Mouse (Mus musculus) stomach, postnatal 0 days (tissue): ENCODE measurements at regions not wholly inside any gene's neighbourhood (a gene's known extent, or its start where the extent isn't known, plus 50 kb on each side); places are given as distances from the start of the nearest gene placed in this dataset.

ENCODE experiments used
- CTCF ChIP-seq: IDR thresholded peaks from 2 replicates; pipeline ENCODE4 v1.5.1; 2016; ENCODE audit warnings: antibody characterized with exemption, low read depth, mild to moderate bottlenecking, moderate library complexity
- EP300 ChIP-seq: optimal IDR thresholded peaks from 2 replicates; pipeline ENCODE3; 2016; ENCODE audit warnings: antibody characterized with exemption

DNA sequence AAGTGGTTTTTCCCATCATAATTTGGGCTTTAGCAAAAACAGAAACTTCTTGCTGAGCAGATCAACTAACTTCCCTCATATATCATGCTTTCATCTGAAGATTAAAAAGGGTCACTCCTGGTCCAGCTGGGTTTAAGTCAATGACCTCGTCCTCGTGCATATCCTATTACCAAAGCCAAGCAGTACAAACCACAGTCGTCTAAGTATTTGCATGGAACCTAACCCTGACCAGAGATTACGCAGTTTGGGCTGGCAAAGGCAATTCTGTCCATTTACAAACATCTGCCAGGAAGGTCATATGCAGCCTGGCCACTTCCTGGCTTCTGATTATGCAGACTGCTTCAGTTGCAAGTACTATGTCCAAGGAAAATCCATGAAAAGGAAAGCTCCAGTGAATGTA, 270.8 kb downstream of the Flrt2 start:
- TF ChIP-seq CTCF (no peak), EP300 (no peak)
